Mouse (Mus musculus): ENCODE results near the gene Slc7a6. TPM values are rescaled to one million over a fixed set of nuclear protein-coding genes. Genes with fewer than 3 reads are reported as not detected.

Slc7a6 gene
- total RNA-seq, 2 experiments from 2014 or later, result 24.9 to 26.5 TPM

DNA sequence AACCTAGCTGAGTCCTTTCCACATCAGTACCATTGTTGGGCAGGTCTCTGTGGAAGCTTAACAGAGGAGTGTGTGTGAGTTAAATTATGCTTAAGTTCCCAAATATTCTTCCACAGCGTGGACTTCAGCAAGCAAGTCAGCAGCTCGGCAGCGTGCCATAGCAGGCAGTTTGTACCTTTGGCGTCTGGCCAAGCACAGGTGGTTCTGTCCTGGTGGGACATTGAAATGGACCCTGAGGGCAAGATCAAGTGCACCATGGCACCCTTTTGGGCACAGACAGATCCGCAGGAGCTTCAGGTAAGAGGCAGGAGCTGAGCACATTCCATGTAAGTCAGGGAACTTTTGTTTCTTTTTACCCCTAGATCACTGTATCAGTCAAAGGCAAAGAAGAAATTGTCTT, 68.4 kb downstream of the Slc7a6 start:
- no peak for DNase-seq (ENCODE audit: extremely low spot score in 1 of 2, low spot score in 2 of 2)
- TF ChIP-seq CTCF (IDR thresholded peaks at IDR 0.05), result no peak
- H3K4me3 ChIP-seq, result no peak overlapping the region
- intact Hi-C loops (cut with DNase I), result no loop called here
- no peak overlapping the region for H3K27ac ChIP-seq

Other genes with a start within 250 kb of the Slc7a6 start
- 1 to 10 TPM; 1.5 to 2.6 TPM for gene Ctrl, start 235.0 kb upstream of the Slc7a6 start, total RNA-seq (2021)
- gene Psmb10, start 230.4 kb upstream of the Slc7a6 start, total RNA-seq (2021), result 10 to 100 TPM; 90.3 to 91.9 TPM
- 10 to 100 TPM; 25.3 to 25.8 TPM for gene Lcat, start 225.5 kb upstream of the Slc7a6 start, total RNA-seq (2021)
- 10 to 100 TPM; 18.2 to 19.8 TPM for gene Slc12a4, start 202.8 kb upstream of the Slc7a6 start, total RNA-seq (2021)
- not detected for gene Dpep3, start 189.4 kb upstream of the Slc7a6 start, total RNA-seq (2021)
- 10 to 100 TPM; 19.7 to 21.9 TPM for gene Dus2, start 177.5 kb upstream of the Slc7a6 start, total RNA-seq (2021)
- gene Dpep2nb, start 162.9 kb upstream of the Slc7a6 start, total RNA-seq (2021), result not detected
- 10 to 100 TPM; 14.1 to 14.9 TPM for gene Ddx28, start 157.0 kb upstream of the Slc7a6 start, total RNA-seq (2021)
- 10 to 100 TPM; 12.1 to 13.4 TPM for gene Nfatc3, start 110.0 kb upstream of the Slc7a6 start, total RNA-seq (2021)
- under 1 TPM in 1 of 2 experiments, not detected in 1; 0.41 TPM for gene Esrp2, start 31.9 kb upstream of the Slc7a6 start, total RNA-seq (2021)
- 10 to 100 TPM; 24.4 to 24.8 TPM for gene Pla2g15, start 18.5 kb upstream of the Slc7a6 start, total RNA-seq (2021)
- 10 to 100 TPM; 28.5 to 29.4 TPM for gene Slc7a6os, start 42.1 kb downstream of the Slc7a6 start, total RNA-seq (2021)
- 10 to 100 TPM; 36.5 to 39.4 TPM for gene Prmt7, start 42.1 kb downstream of the Slc7a6 start, total RNA-seq (2021)
- gene Smpd3, start 169.1 kb downstream of the Slc7a6 start, total RNA-seq (2021), result 10 to 100 TPM; 52.6 to 59.1 TPM
- gene Zfp90, start 246.5 kb downstream of the Slc7a6 start, total RNA-seq (2021), result 10 to 100 TPM; 11.1 to 11.8 TPM

All from left cerebral cortex, adult 2 months (tissue).